Comparison of ENCODE assay signal across 8 mouse cellular contexts in the genomic region with DNA sequence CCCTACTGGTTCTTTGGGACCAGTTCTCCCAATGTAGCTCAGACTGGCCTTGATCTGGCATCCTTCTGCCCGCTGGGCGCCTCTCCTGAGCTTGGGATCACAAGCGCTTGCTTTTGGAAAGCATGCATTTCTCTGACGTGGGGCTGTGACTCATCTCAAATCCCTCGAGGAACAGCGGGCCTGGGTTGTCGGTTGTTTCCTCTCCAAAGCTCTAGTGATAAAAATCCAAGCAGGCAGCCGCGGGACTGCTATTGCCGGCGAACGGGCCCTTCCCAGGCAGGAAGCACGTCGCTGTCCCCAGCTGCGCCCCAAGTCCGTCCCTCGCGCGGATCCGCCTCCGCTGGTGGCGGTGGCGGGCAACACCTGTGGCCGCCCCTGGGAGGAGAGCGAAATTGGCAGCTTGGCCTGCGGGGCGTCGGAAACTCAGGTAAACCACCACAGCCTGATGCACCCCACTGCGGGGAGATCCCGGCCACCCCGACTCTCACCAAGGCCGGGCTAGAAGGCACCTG. TPM values are rescaled to one million over a fixed set of nuclear protein-coding genes. Genes with fewer than 3 reads are reported as not detected.
DNase-seq lines count a peak whose midpoint lies in the region; ATAC-seq and TF ChIP-seq lines count a peak whose summit lies in the region.

No protein-coding gene starts in this region.

- 1% methylated on average over 32 of the region's 32 CpGs for WGBS in hindbrain, embryonic 10.5 days
- WGBS in lung, embryonic 16.5 days: 1% methylated on average over 31 of the region's 32 CpGs
- 5% methylated on average over 32 of the region's 32 CpGs for WGBS in olfactory bulb, adult 2 months

- H3K9ac ChIP-seq in lung, embryonic 16.5 days (ENCODE audit: low read length): peak overlapping the region; percentile 76

- peak overlapping the region; percentile 56 for H3K4me3 ChIP-seq in hindbrain, embryonic 10.5 days
- peak overlapping the region; percentile 65 for H3K4me3 ChIP-seq in lung, embryonic 16.5 days (ENCODE audit: low read length)
- H3K4me3 ChIP-seq in olfactory bulb, adult 2 months (ENCODE audit: insufficient read depth, low read depth, low read length): peak overlapping the region; percentile 39

- H3K36me3 ChIP-seq in hindbrain, embryonic 10.5 days: peaks cover 36% of the 10 kb centered on the region
- peaks cover 8% of the 10 kb centered on the region; the same call in 1 of the 2 replicates for H3K36me3 ChIP-seq in lung, embryonic 16.5 days (ENCODE audit: control insufficient read depth, insufficient read depth, low read length)

- peak overlapping the region; percentile 84 for H3K4me2 ChIP-seq in lung, embryonic 16.5 days (ENCODE audit: low read depth, low read length)

- H3K27me3 ChIP-seq in hindbrain, embryonic 10.5 days (ENCODE audit: insufficient read depth, poor library complexity, severe bottlenecking): peaks cover 16% of the 10 kb centered on the region
- no peaks in the 10 kb centered on the region for H3K27me3 ChIP-seq in lung, embryonic 16.5 days (ENCODE audit: control insufficient read depth, insufficient read depth, low read depth, low read length)

- TF ChIP-seq POLR2A in olfactory bulb, adult 2 months (IDR thresholded peaks at IDR 0.05; ENCODE audit: insufficient read depth, low read depth, low read length): no peak

- DNase-seq in MEL-GATA-1-ER (ENCODE audit: extremely low read depth, low read depth): peak; percentile 66
- DNase-seq in cerebellum, adult 9-11 months: peak; percentile 72
- peak; percentile 32 to 69 for DNase-seq in frontal cortex, adult 2 months (ENCODE audit: extremely low spot score in 1 of 2, low spot score in 1 of 2)
- peak; percentile 67 for DNase-seq in hindbrain, embryonic 10.5 days (ENCODE audit: low spot score)
- peak; percentile 48 for DNase-seq in layer of hippocampus, adult 9-11 months
- DNase-seq in testis, postnatal 14 days (ENCODE audit: low spot score): peak; percentile 43

- H3K4me1 ChIP-seq in hindbrain, embryonic 10.5 days (replicated peaks): peaks cover 14% of the 10 kb centered on the region
- H3K4me1 ChIP-seq in lung, embryonic 16.5 days (replicated peaks; ENCODE audit: control insufficient read depth, insufficient read depth, low read length): peaks cover 8% of the 10 kb centered on the region
- peaks cover 15% of the 10 kb centered on the region for H3K4me1 ChIP-seq in olfactory bulb, adult 2 months (ENCODE audit: control insufficient read depth, insufficient read depth, low read length)

- TF ChIP-seq CTCF in olfactory bulb, adult 2 months (IDR thresholded peaks at IDR 0.05; ENCODE audit: insufficient read depth, low read depth, low read length): no peak

- no peaks in the 10 kb centered on the region for H3K9me3 ChIP-seq in hindbrain, embryonic 10.5 days
- H3K9me3 ChIP-seq in lung, embryonic 16.5 days (ENCODE audit: control insufficient read depth, low read length): no peaks in the 10 kb centered on the region

- ATAC-seq in lung, embryonic 16.5 days (ENCODE audit: low read depth): peak; percentile 86

- H3K27ac ChIP-seq in hindbrain, embryonic 10.5 days: peak overlapping the region; percentile 79
- H3K27ac ChIP-seq in lung, embryonic 16.5 days (ENCODE audit: low read length): peak overlapping the region; percentile 10; the same call in 1 of the 2 replicates
- H3K27ac ChIP-seq in olfactory bulb, adult 2 months (ENCODE audit: insufficient read depth, low read depth, low read length): no peak overlapping the region

RNA-seq across cellular contexts. Expression of gene Amz2, which starts 14.1 kb away (rescaled TPM):
- polyA plus RNA-seq in frontal cortex, adult 2 months (2012; rRNA removed): 62.0 and 65.4 TPM in 2 replicates
- 40.8 and 41.9 TPM in 2 replicates for polyA plus RNA-seq in hindbrain, embryonic 10.5 days (2016; fragmentation: Nextera tagmentation; extraction: Ambion mirVana)
- polyA plus RNA-seq in lung, embryonic 16.5 days (2015; fragmentation: Nextera tagmentation; extraction: Ambion mirVana): 40.4 and 44.0 TPM in 2 replicates
- polyA plus RNA-seq in olfactory bulb, adult 2 months (2012; ENCODE audit: insufficient read depth, insufficient read length, low replicate concordance, missing spikeins): not detected in 2 replicates

RNA-seq across cellular contexts. Expression of gene 9930022D16Rik, which starts 26.2 kb away (rescaled TPM):
- 0.06 TPM in 1 of 2 replicates, not detected in the other for polyA plus RNA-seq in frontal cortex, adult 2 months (2012; rRNA removed)
- not detected in 2 replicates for polyA plus RNA-seq in hindbrain, embryonic 10.5 days (2016; fragmentation: Nextera tagmentation; extraction: Ambion mirVana)
- not detected in 2 replicates for polyA plus RNA-seq in lung, embryonic 16.5 days (2015; fragmentation: Nextera tagmentation; extraction: Ambion mirVana)
- not detected in 2 replicates for polyA plus RNA-seq in olfactory bulb, adult 2 months (2012; ENCODE audit: insufficient read depth, insufficient read length, low replicate concordance, missing spikeins)

RNA-seq across cellular contexts. Expression of gene Arsg, which starts 33.3 kb away (rescaled TPM):
- polyA plus RNA-seq in frontal cortex, adult 2 months (2012; rRNA removed): 13.5 and 17.2 TPM in 2 replicates
- polyA plus RNA-seq in hindbrain, embryonic 10.5 days (2016; fragmentation: Nextera tagmentation; extraction: Ambion mirVana): 2.6 and 3.8 TPM in 2 replicates
- 4.0 and 4.7 TPM in 2 replicates for polyA plus RNA-seq in lung, embryonic 16.5 days (2015; fragmentation: Nextera tagmentation; extraction: Ambion mirVana)
- not detected in 2 replicates for polyA plus RNA-seq in olfactory bulb, adult 2 months (2012; ENCODE audit: insufficient read depth, insufficient read length, low replicate concordance, missing spikeins)

RNA-seq across cellular contexts. Expression of gene Slc16a6, which starts 33.5 kb away (rescaled TPM):
- polyA plus RNA-seq in frontal cortex, adult 2 months (2012; rRNA removed): 7.4 and 9.0 TPM in 2 replicates
- polyA plus RNA-seq in hindbrain, embryonic 10.5 days (2016; fragmentation: Nextera tagmentation; extraction: Ambion mirVana): 3.6 and 5.5 TPM in 2 replicates
- 3.8 and 4.0 TPM in 2 replicates for polyA plus RNA-seq in lung, embryonic 16.5 days (2015; fragmentation: Nextera tagmentation; extraction: Ambion mirVana)
- not detected in 2 replicates for polyA plus RNA-seq in olfactory bulb, adult 2 months (2012; ENCODE audit: insufficient read depth, insufficient read length, low replicate concordance, missing spikeins)
